Mouse (Mus musculus): Measurements from ENCODE around the gene Lpar2. TPM values are rescaled to one million over a fixed set of nuclear protein-coding genes. Genes with fewer than 3 reads are reported as not detected.

Gene Lpar2
- polyA plus RNA-seq (2012; rRNA removed) = 5.8 and 6.4 TPM in 2 replicates

DNA sequence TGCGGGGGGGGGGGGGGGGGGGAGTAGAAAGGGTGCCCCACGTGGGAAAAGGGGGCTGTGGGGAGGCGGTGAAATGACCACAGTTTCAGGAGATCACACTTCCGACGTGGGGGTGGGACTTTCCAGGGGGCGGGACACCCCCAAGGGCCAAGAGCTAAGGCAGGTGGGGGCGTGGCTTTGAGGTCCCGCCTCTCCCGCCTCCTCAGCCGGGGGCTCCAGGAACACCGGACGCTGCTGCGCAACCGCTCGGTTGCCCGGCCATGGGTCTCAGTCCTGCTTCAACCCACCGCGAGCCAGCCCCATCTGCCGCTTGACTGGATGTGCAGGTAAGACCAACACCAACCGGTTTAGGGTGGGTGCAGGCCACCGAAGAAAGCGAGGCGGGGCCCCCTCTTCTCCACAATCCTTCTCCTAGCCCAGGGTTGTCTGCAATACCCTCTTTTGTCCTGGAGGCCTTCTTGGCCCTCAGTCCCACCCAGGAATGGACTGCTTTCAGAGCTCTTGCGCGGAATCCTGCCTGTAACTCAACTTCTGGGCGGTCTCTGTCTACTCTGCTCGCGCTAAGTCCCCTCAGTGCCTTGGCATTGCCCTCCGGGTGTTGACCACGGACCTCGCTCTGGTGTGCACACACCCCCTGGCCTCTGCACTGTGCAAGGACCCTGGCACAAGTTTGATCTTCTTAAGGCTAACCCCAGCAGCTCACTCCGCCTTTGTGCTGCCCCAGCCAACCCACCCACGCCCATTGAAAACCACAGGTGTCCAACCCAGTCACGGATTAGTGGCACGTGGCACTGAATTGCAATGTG, at the start of gene Lpar2:
Lpar2 (plus strand) TSS at position 44 of the 806 bp plus-strand sequence.

DNA sequence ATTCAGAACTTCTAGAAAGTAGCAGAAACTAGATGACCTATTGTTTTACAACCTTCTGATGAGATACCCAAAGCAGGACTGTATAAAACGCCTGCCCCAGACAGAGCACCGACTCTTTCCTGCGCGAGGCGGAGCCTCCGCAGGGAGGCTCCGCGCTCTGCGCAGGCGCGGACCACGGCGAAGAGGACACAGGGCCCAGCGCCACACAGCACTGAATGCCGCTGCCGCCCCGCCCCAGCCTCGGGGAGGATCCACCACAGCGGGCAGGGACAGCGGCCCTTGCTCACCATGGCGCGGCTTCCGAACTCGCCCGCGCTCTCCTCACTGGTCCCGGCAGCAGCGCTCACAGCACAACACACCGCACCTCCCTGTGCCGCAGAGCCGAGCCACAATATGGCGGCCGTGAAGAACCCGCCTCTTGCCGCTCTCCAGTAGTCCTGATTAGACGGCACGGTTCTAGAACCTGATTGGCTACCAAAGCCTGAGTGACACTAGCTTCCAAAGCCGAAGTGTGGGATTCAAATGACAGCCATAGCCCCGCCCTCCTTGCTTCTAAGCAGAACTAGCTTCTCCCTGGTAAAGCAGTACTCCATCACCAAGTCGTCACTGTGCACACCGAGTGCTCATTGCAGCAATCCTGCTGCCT, 47.6 kb upstream of the Lpar2 start, which contains the start of gene Gm20422:
Gm20422 (minus strand) TSS at position 384 of the 646 bp plus-strand sequence.

DNA sequence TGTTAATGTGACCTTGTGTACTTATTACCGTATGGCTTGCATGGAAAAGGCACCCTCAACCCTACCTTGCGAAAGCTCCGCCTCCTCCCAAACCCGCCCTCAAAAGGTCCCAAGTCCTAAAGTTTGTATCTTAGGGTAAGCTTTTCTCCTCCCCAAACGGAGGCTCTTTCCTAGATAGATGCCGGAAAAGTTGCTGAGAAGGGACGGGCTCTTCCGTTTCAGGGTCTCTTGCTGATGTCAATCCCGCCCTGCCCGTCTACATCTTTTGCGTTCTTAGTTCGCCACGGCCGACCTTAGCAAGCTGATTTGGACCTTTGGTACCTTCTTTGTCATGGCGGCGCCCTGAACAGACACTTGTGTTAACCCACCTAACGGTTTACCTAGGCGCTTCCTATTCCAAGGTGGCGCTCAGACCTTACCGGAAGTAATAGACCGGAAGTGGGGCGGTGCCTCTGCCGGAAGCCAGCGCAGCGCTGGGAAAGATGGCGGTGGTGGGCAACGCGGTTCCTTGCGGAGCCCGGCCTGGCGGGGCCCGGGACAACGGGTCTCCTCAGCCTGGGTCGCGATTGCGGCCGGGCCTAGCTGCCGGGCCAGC, 31.4 kb upstream of the Lpar2 start, which contains the start of the genes Atp13a1 and Zfp866:
Atp13a1 (plus strand) TSS at position 391 of the 595 bp plus-strand sequence.
Zfp866 (minus strand) TSS at position 406 of the 595 bp plus-strand sequence.

DNA sequence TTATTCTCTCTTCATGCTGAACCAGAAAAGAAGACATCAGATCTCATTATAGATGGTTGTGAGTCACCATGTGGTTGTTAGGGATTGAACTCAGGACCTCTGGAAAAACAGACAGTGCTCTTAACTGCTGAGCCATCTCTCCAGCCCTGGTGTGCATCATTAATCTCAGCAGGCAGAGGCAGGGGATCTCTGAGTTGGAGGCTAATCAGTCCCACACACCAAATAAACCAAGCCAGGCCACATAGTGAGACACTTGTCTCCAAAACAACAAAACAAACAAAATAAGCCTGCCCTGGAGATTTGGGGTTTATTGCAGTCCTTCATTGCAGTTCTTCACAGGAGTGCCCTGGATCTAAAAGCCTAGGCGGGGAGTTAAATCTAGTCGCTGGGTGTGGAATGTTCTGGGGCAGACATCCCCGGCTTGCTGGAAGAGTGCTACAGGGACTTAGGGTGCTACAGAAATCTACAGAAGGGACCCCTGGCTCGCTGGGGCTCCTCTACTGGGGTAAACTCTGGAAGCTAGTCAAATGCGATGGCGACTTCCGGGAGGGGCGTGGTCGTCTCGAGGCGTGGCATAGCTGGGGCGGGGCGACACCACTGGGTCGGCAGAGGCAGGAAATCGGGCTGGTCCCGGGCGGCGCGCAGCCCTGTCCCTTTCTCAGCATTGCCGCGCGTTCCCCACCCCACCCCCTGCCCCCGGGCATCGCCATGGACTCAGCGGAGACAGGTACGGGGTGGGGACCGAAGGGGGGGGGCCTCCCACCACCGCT, 13.9 kb upstream of the Lpar2 start, which contains the start of gene Gmip:
Gmip (plus strand) TSS at position 586 of the 770 bp plus-strand sequence.

DNA sequence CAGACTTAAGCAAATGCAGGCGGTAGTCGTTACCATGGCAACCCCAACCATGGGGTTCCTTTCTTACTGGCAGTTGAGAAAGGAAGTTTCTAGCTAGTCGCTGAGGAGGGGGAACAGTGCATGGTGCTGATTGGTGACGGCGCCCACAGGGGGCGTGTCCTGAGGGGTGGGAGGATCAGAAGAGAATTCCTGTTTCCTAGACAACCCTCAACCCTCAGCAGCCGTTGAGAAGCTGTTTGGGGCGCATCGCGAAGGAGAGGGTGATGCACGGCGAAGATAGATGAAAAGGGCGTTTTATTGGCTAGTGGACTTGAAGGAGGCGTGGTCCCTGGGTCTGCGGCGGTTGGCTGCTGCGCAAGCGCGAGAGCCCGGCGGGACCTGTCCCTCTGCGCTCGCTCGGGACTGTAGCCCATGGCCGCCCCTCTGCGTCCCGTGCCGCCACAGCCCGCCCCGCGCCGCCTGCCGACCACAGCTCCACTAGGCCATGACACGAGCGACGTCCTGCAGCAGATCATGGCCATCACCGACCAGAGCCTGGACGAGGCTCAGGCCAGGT, 10.1 kb downstream of the Lpar2 start, which contains the start of gene Pbx4:
Pbx4 (plus strand) TSS at position 194 of the 556 bp plus-strand sequence.

Other genes starting within 250 kb of the Lpar2 start
- gene Zfp868, start 196.9 kb upstream of the Lpar2 start, polyA plus RNA-seq (2012; rRNA removed) = 19.2 and 19.7 TPM in 2 replicates
- gene Zfp964, start 167.9 kb upstream of the Lpar2 start, polyA plus RNA-seq (2012; rRNA removed) = 2.4 and 2.8 TPM in 2 replicates
- gene Zfp869, start 111.7 kb upstream of the Lpar2 start, polyA plus RNA-seq (2012; rRNA removed) = 16.3 and 17.7 TPM in 2 replicates
- 7.2 and 8.6 TPM in 2 replicates for gene Zfp963, start 72.5 kb upstream of the Lpar2 start, polyA plus RNA-seq (2012; rRNA removed)
- 0.95 and 1.2 TPM in 2 replicates for gene Gm20422, start 47.5 kb upstream of the Lpar2 start, polyA plus RNA-seq (2012; rRNA removed)
- gene Atp13a1, start 31.3 kb upstream of the Lpar2 start, polyA plus RNA-seq (2012; rRNA removed) = 75.2 and 80.1 TPM in 2 replicates
- gene Zfp866, start 31.3 kb upstream of the Lpar2 start, polyA plus RNA-seq (2012; rRNA removed) = 32.2 and 32.9 TPM in 2 replicates
- gene Gmip, start 13.8 kb upstream of the Lpar2 start, polyA plus RNA-seq (2012; rRNA removed) = 85.4 and 95.9 TPM in 2 replicates
- gene Pbx4, start 10.1 kb downstream of the Lpar2 start, polyA plus RNA-seq (2012; rRNA removed) = 29.2 and 35.4 TPM in 2 replicates
- 7.6 and 7.8 TPM in 2 replicates for gene Cilp2, start 65.3 kb downstream of the Lpar2 start, polyA plus RNA-seq (2012; rRNA removed)
- gene Tssk6, start 79.8 kb downstream of the Lpar2 start, polyA plus RNA-seq (2012; rRNA removed) = 0.47 and 0.51 TPM in 2 replicates
- gene Ndufa13, start 80.1 kb downstream of the Lpar2 start, polyA plus RNA-seq (2012; rRNA removed) = 120 and 129 TPM in 2 replicates
- 10.8 and 11.7 TPM in 2 replicates for gene Yjefn3, start 80.3 kb downstream of the Lpar2 start, polyA plus RNA-seq (2012; rRNA removed)
- 20.8 and 21.0 TPM in 2 replicates for gene Gatad2a, start 174.0 kb downstream of the Lpar2 start, polyA plus RNA-seq (2012; rRNA removed)
- 115 and 119 TPM in 2 replicates for gene Mau2, start 220.3 kb downstream of the Lpar2 start, polyA plus RNA-seq (2012; rRNA removed)
- gene Sugp1, start 220.4 kb downstream of the Lpar2 start, polyA plus RNA-seq (2012; rRNA removed) = 26.0 and 28.5 TPM in 2 replicates

Data from central nervous system, embryonic 18 days (tissue).